Mouse (Mus musculus) midbrain, postnatal 0 days (tissue): ENCODE results near the gene Mybpc3. TPM values are rescaled to one million over a fixed set of nuclear protein-coding genes. Genes with fewer than 3 reads are reported as not detected.

Experiments
- ATAC-seq: fragments of 200-750 bp; cut with Nextera tagmentation; 2 replicates; pipeline ENCODE4 v1.8.0; 2017; ENCODE audit warnings: moderate number of reproducible peaks, mild to moderate bottlenecking, moderate TSS enrichment, moderate library complexity; ENCODE audit not compliant: low FRiP score
- DNase-seq: peaks from one replicate; pipeline ENCODE4 v3.0.0-alpha.2; 2015; ENCODE audit warnings: low spot score
- H3K27ac ChIP-seq: fragments of 300-500 bp; sonication (generic); 2 replicates; pipeline ENCODE4 v1.5.1; 2014; ENCODE audit warnings: low read depth, mild to moderate bottlenecking, low read length, mixed read lengths
- H3K27me3 ChIP-seq: fragments of 300-500 bp; sonication (generic); 2 replicates; pipeline ENCODE4 v1.6.1; 2014; ENCODE audit warnings: low read length, control low read depth, mixed read lengths; ENCODE audit not compliant: insufficient read depth
- H3K36me3 ChIP-seq: fragments of 300-500 bp; sonication (generic); 2 replicates; pipeline ENCODE4 v1.6.1; 2014; ENCODE audit warnings: low read length, control low read depth, mixed read lengths; ENCODE audit not compliant: insufficient read depth
- H3K4me1 ChIP-seq: fragments of 300-500 bp; sonication (generic); 2 replicates; pipeline ENCODE4 v1.6.1; 2014; ENCODE audit warnings: mild to moderate bottlenecking, control low read depth, antibody characterized with exemption, low read length, mixed read lengths; ENCODE audit not compliant: insufficient read depth
- H3K4me2 ChIP-seq: fragments of 300-500 bp; sonication (generic); 2 replicates; pipeline ENCODE4 v1.6.1; 2014; ENCODE audit warnings: low read depth, mild to moderate bottlenecking, low read length, mixed read lengths; ENCODE audit not compliant: poor library complexity, severe bottlenecking
- H3K4me3 ChIP-seq: fragments of 300-500 bp; sonication (generic); 2 replicates; pipeline ENCODE4 v1.5.1; 2014; ENCODE audit warnings: low read depth, mild to moderate bottlenecking, low read length, moderate library complexity
- H3K9ac ChIP-seq: fragments of 300-500 bp; sonication (generic); replicated peaks from 2 replicates; pipeline ENCODE4 v1.6.1; 2014; ENCODE audit warnings: mild to moderate bottlenecking, low read length, moderate library complexity, mixed read lengths; ENCODE audit not compliant: poor library complexity, severe bottlenecking
- H3K9me3 ChIP-seq: fragments of 300-500 bp; sonication (generic); 2 replicates; pipeline ENCODE4 v1.6.1; 2016; ENCODE audit warnings: low read length, control low read depth
- CTCF ChIP-seq: IDR thresholded peaks from 2 replicates; pipeline ENCODE4 v1.5.1; 2016; ENCODE audit warnings: antibody characterized with exemption, mild to moderate bottlenecking
- WGBS: fragments of 180-500 bp; shearing (Covaris S2); extraction: QIAGEN DNeasy Blood & Tissue Kit; methylation state at CpG from one replicate; pipeline ENCODE4 v1.1.7; 2014; 5-methylcytosine and 5-hydroxymethylcytosine counted together
- polyA plus RNA-seq: library from polyadenylated mRNA; unstranded; fragments of >200 nt; fragmentation: Nextera tagmentation; extraction: Ambion mirVana; gene quantifications from 2 replicates; pipeline ENCODE4 v1.2.1, GENCODE M21; 2015
- total RNA-seq: library from RNA; depleted of rRNA; stranded (reverse); fragments of >200 nt; gene quantifications from 2 replicates; pipeline ENCODE4 v1.2.3, GENCODE M21; 2014

Mybpc3 gene
- total and polyA plus RNA-seq, 2 experiments from 2014 or later: not detected

- ATAC-seq: no peak
- H3K4me1 ChIP-seq: no peaks in the 10 kb centered on the region
- WGBS: 91% methylated on average over 25 of the region's 25 CpGs
- no peak overlapping the region for H3K4me2 ChIP-seq
- TF ChIP-seq CTCF: no peak
- no peaks in the 10 kb centered on the region for H3K27me3 ChIP-seq
- H3K36me3 ChIP-seq: peaks cover 73% of the 10 kb centered on the region
- H3K4me3 ChIP-seq: no peak overlapping the region
- DNase-seq: no peak
- no peak overlapping the region for H3K9ac ChIP-seq
- no peaks in the 10 kb centered on the region for H3K9me3 ChIP-seq
- H3K27ac ChIP-seq: no peak overlapping the region
Measured at GRCm38 (mm10) chr2:91169587-91170322, 51.8 kb downstream of the Mybpc3 start.

- no peak overlapping the region for H3K4me3 ChIP-seq
- H3K9me3 ChIP-seq: no peaks in the 10 kb centered on the region
- no peak overlapping the region for H3K27ac ChIP-seq
- H3K27me3 ChIP-seq: no peaks in the 10 kb centered on the region
- 95% methylated on average over 4 of the region's 4 CpGs for WGBS
- H3K9ac ChIP-seq: no peak overlapping the region
- no peak for ATAC-seq
- H3K4me1 ChIP-seq: no peaks in the 10 kb centered on the region
- no peak for DNase-seq
- TF ChIP-seq CTCF: no peak
- peaks cover 52% of the 10 kb centered on the region for H3K36me3 ChIP-seq
- no peak overlapping the region for H3K4me2 ChIP-seq
Measured at GRCm38 (mm10) chr2:91175490-91175889, 57.5 kb downstream of the Mybpc3 start.

- H3K4me3 ChIP-seq: no peak overlapping the region
- WGBS: 83% methylated on average over 6 of the region's 6 CpGs
- no peak for DNase-seq
- H3K36me3 ChIP-seq: peaks cover 49% of the 10 kb centered on the region
- H3K9ac ChIP-seq: no peak overlapping the region
- no peaks in the 10 kb centered on the region for H3K9me3 ChIP-seq
- H3K27me3 ChIP-seq: no peaks in the 10 kb centered on the region
- no peak overlapping the region for H3K27ac ChIP-seq
- no peak for TF ChIP-seq CTCF
- no peak for ATAC-seq
- H3K4me1 ChIP-seq: peaks cover 2% of the 10 kb centered on the region; the same call in 1 of the 2 replicates
- no peak overlapping the region for H3K4me2 ChIP-seq
Measured at GRCm38 (mm10) chr2:91176234-91176633, 58.3 kb downstream of the Mybpc3 start.

GRCm38 (mm10) chr2:91179825-91180224 is 61.9 kb downstream of the Mybpc3 start:
- no peak overlapping the region for H3K27ac ChIP-seq
- H3K27me3 ChIP-seq: no peaks in the 10 kb centered on the region
- H3K36me3 ChIP-seq: peaks cover 27% of the 10 kb centered on the region
- no peak overlapping the region for H3K9ac ChIP-seq
- ATAC-seq: no peak
- peaks cover 13% of the 10 kb centered on the region for H3K4me1 ChIP-seq
- no peak for DNase-seq
- 42% methylated on average over 4 of the region's 4 CpGs for WGBS
- no peak overlapping the region for H3K4me2 ChIP-seq
- TF ChIP-seq CTCF: no peak
- no peak overlapping the region for H3K4me3 ChIP-seq
- no peaks in the 10 kb centered on the region for H3K9me3 ChIP-seq

GRCm38 (mm10) chr2:91180706-91181105 is 62.8 kb downstream of the Mybpc3 start:
- Histone ChIP-seq H3K27me3 (no peaks in the 10 kb centered on the region), H3K9me3 (no peaks in the 10 kb centered on the region), H3K4me3 (peak overlapping the region; percentile 93; the same call in 1 of the 2 replicates), H3K4me2 (peak overlapping the region; percentile 77; the same call in 1 of the 2 replicates), H3K27ac (no peak overlapping the region), H3K4me1 (peaks cover 13% of the 10 kb centered on the region), H3K9ac (no peak overlapping the region), H3K36me3 (peaks cover 22% of the 10 kb centered on the region)
- WGBS: 68% methylated on average over 5 of the region's 5 CpGs
- ATAC-seq (no peak), DNase-seq (peak; percentile 22)
- no peak for TF ChIP-seq CTCF

GRCm38 (mm10) chr2:91182016-91182404 is 64.1 kb downstream of the Mybpc3 start:
- peak; percentile 30 for DNase-seq
- ATAC-seq: no peak
- Histone ChIP-seq H3K9ac (peak overlapping the region; percentile 85), H3K4me1 (peaks cover 13% of the 10 kb centered on the region), H3K4me3 (peak overlapping the region; percentile 93), H3K9me3 (no peaks in the 10 kb centered on the region), H3K27ac (peak overlapping the region; percentile 93), H3K36me3 (peaks cover 9% of the 10 kb centered on the region; the same call in 1 of the 2 replicates), H3K27me3 (no peaks in the 10 kb centered on the region), H3K4me2 (peak overlapping the region; percentile 77)
- WGBS: 8% methylated on average over 8 of the region's 8 CpGs
- TF ChIP-seq CTCF: no peak
